Mouse (Mus musculus) heart, embryonic 12.5 days (tissue): ENCODE measurements at regions not wholly inside any gene's neighbourhood (a gene's known extent, or its start where the extent isn't known, plus 50 kb on each side); places are given as distances from the start of the nearest gene placed in this dataset.

Experiments
- ATAC-seq: fragments of 200-750 bp; cut with Nextera tagmentation; 2 replicates; pipeline ENCODE4 v1.8.0; 2017; ENCODE audit warnings: moderate TSS enrichment, moderate library complexity; ENCODE audit not compliant: insufficient number of reproducible peaks, low FRiP score
- H3K27ac ChIP-seq: fragments of 300-500 bp; sonication (generic); 2 replicates; pipeline ENCODE4 v1.5.1; 2016; ENCODE audit warnings: mild to moderate bottlenecking, moderate library complexity; ENCODE audit not compliant: poor library complexity, severe bottlenecking
- H3K27me3 ChIP-seq: fragments of 300-500 bp; sonication (generic); replicated peaks from 2 replicates; pipeline ENCODE4 v1.6.1; 2016; ENCODE audit warnings: mild to moderate bottlenecking, moderate library complexity
- H3K36me3 ChIP-seq: fragments of 300-500 bp; sonication (generic); 2 replicates; pipeline ENCODE4 v1.6.1; 2016; ENCODE audit warnings: mild to moderate bottlenecking, moderate library complexity
- H3K4me1 ChIP-seq: fragments of 300-500 bp; sonication (generic); replicated peaks from 2 replicates; pipeline ENCODE4 v1.6.1; 2016; ENCODE audit warnings: mild to moderate bottlenecking
- H3K4me2 ChIP-seq: fragments of 300-500 bp; sonication (generic); 2 replicates; pipeline ENCODE4 v1.6.1; 2016; ENCODE audit warnings: mild to moderate bottlenecking, moderate library complexity
- H3K4me3 ChIP-seq: fragments of 300-500 bp; sonication (generic); 2 replicates; pipeline ENCODE4 v1.5.1; 2016; ENCODE audit warnings: mild to moderate bottlenecking
- H3K9ac ChIP-seq: fragments of 300-500 bp; sonication (generic); 2 replicates; pipeline ENCODE4 v1.6.1; 2016; ENCODE audit warnings: mild to moderate bottlenecking, moderate library complexity
- H3K9me3 ChIP-seq: fragments of 300-500 bp; sonication (generic); replicated peaks from 2 replicates; pipeline ENCODE4 v1.6.1; 2016; ENCODE audit warnings: mild to moderate bottlenecking, moderate library complexity
- WGBS: fragments of 180-500 bp; shearing (Covaris S2); methylation state at CpG from one replicate; pipeline ENCODE4 v1.1.7; 2016; 5-methylcytosine and 5-hydroxymethylcytosine counted together

- H3K9me3 ChIP-seq, result no peaks in the 10 kb centered on the region
- H3K27me3 ChIP-seq, result no peaks in the 10 kb centered on the region
- H3K9ac ChIP-seq, result no peak overlapping the region
- H3K36me3 ChIP-seq, result no peaks in the 10 kb centered on the region
- H3K4me2 ChIP-seq, result peak overlapping the region; percentile 42
- WGBS, result 15% methylated on average over 14 of the region's 14 CpGs
- ATAC-seq, result no peak
- no peak overlapping the region for H3K27ac ChIP-seq
- no peak overlapping the region for H3K4me3 ChIP-seq
- no peaks in the 10 kb centered on the region; the same call in 1 of the 2 replicates for H3K4me1 ChIP-seq
Observed at GRCm38 (mm10) chr19:23507256-23507851, 59.1 kb upstream of the Mamdc2 start.
